Mouse (Mus musculus) monocyte, adult 5-6 weeks (primary cell): ENCODE data around the gene Nrip3. TPM values are rescaled to one million over a fixed set of nuclear protein-coding genes. Genes with fewer than 3 reads are reported as not detected.

ENCODE experiments used
- ATAC-seq: fragments of 153-309, 156-312 bp; replicated peaks from 2 replicates; pipeline ENCODE4 v1.8.0; 2017; ENCODE audit warnings: mild to moderate bottlenecking; ENCODE audit not compliant: low TSS enrichment, insufficient number of reproducible peaks, severe bottlenecking, poor library complexity, low FRiP score
- total RNA-seq: library from RNA; stranded (forward); fragments of 200-1000, 200-491, 200-594 nt; gene quantifications from 3 replicates; pipeline ENCODE4 v1.2.3, GENCODE M21; 2017

The Nrip3 gene
- total RNA-seq, 1 experiment from 2014 or later, result not detected

DNA sequence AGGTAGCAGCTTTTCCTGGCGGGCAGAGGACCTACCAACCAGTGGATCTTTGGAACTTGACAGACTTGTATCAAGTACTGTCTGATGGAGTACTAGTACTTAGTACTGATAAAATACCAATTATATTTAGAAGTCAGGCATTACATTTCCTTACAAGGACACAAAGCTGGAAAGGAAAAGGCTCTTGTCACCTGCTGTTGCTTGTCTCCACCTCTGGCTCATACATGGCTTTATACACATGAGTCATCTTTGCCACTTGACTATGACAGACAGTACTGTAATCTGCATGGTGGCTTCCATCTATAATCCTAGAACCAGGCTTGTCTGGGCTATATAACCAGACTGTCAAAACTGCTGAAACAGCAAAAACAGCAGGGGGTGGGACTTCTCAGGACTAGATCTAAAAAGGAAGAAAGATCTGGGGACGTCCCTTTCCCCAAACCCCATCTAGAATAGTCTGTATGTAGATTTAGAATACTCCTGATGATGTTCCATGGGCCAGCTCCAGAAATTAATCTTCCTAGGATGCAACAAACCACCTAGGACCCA lies 68.3 kb downstream of the Nrip3 start:
- no peak for ATAC-seq

DNA sequence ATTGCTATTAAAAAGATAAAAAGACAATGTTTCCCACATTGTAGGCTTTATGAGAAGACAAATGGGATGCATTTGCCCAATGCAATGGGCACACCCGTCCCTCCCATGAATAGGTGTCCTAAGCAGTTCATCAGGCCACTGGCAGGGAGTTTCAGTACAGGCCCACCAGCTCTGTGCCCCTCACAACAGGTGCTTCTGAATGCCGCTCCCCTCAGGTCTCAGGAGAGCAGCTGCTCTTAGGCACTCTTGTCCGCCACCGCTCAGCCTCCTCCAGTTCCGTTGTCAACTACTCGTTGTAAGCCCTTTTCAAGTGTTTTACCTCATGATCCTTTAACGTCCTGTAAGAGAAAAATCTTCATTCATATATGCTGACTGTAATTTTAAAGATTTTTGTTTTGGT lies 69.6 kb downstream of the Nrip3 start:
- no peak for ATAC-seq

DNA sequence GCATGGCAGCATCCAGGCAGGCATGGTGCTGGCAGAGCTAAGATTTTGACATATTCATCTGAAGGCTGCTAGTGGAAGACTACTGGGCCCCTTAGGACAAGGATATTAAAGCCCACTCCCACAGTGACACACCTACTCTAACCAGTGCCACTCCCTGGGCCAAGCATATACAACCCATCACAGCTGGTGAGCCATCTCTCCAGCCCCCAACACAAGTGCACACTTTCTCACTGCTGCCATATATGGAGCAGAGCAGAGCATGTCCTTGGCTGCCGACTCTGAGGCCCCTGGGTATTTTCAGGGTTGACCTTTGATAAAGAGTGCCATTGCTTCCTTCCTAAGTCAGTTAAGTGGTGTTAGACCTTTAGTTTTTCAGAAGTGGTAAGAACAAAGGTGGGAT lies 71.8 kb downstream of the Nrip3 start:
- ATAC-seq, result no peak

DNA sequence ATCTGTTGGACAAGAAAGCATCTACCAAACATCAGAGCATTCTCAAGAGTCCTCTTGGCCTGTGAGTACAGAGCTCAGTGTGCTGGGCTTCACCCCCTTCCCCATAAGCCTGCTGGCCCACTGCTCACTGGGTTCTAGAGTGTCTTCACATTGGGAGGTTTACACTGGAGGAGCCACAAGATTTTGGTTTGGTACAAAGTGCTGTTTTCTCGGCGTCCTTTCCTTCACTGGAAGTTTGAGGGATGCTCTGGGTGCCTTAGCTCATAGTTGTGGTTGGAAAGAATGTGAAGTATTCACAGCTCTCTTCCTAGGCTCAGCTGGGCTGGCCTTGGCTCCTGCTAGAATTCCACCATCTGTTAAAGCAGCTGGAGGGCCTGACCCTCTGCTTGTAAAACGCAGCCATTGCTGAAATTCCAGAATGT lies 72.9 kb downstream of the Nrip3 start:
- no peak for ATAC-seq

Other genes starting within 250 kb of the Nrip3 start
- gene St5, start 78.4 kb downstream of the Nrip3 start, total RNA-seq, result 10.7 to 15.4 TPM (median 11.9 TPM) in 3 replicates
- 6.3 to 8.2 TPM (median 8.2 TPM) in 3 replicates for gene Akip1, start 78.3 kb downstream of the Nrip3 start, total RNA-seq
- gene BC051019, start 58.2 kb downstream of the Nrip3 start, total RNA-seq, result not detected in 3 replicates
- gene Ascl3, start 50.3 kb downstream of the Nrip3 start, total RNA-seq, result 0.95 TPM in 1 of 3 replicates, not detected in the others
- 43.1 to 71.7 TPM (median 54.0 TPM) in 3 replicates for gene Tmem9b, start 29.1 kb downstream of the Nrip3 start, total RNA-seq
- gene Scube2, start 83.7 kb upstream of the Nrip3 start, total RNA-seq, result not detected in 3 replicates
- gene Dennd5a, start 178.4 kb upstream of the Nrip3 start, total RNA-seq, result 139 to 184 TPM (median 162 TPM) in 3 replicates
- gene Tmem41b, start 204.9 kb upstream of the Nrip3 start, total RNA-seq, result 27.4 to 52.0 TPM (median 38.2 TPM) in 3 replicates
- 130 to 147 TPM (median 136 TPM) in 3 replicates for gene Ipo7, start 236.2 kb upstream of the Nrip3 start, total RNA-seq